Mouse (Mus musculus) v-Abl transformed pro-B cells (cell line): ENCODE results near the gene Kcna6.

Source experiments
- in situ Hi-C, 2 experiments: fragments of 400-800 bp; cut with MboI; formaldehyde crosslinking; loops; one replicate each; pipeline ENCODE4 v1.15.1; 2025; ENCODE audit not compliant: unreplicated experiment in 2 of 2

The Kcna6 gene

DNA sequence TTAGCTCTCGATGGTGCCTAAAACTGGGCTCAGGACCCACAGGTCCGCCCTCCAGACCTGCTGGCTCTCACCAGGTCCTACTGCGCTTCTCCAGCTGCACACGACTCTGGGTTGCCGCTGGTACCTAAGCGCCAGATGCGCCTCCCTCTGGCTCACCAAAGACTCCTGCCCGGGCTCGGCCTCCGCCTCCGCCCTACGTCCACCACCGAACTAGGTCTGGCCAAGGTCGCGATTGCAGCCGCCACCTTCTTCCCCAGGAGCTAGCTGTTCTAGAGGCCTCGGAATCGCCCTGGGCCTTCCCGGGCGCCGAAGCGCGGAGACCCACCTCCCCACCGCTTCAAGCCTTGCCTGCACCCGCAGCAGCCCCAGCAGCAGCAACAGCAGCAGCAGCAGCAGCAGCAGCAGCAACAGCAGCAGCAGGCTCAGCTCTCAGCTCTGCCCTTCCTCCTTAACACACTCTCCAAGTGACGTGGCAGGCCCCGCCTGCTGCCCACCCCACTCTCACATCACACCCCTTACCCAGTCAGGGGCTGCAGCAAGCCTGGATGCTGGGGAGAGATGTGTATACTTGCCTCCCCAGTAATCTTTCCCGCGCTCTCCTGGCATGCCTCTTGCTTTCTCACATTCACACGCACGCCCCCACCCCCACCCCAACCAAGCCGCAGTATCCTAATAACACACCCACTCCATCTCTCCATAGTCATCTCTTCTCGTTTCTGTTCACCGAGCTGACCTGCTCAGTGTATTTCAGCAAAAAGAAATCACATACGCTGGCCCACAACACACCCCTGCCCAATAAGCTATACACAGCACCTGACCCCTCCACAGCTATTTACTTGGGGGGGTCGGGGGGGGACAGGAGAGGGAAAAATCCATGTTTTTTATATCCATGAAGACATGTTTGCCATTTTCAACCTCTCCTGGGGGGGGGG is at the start of gene Kcna6:
Gene Kcna6 (minus strand): TSS at position 464 of the 932 bp plus-strand sequence.
- in situ Hi-C loops, result no loop called here

DNA sequence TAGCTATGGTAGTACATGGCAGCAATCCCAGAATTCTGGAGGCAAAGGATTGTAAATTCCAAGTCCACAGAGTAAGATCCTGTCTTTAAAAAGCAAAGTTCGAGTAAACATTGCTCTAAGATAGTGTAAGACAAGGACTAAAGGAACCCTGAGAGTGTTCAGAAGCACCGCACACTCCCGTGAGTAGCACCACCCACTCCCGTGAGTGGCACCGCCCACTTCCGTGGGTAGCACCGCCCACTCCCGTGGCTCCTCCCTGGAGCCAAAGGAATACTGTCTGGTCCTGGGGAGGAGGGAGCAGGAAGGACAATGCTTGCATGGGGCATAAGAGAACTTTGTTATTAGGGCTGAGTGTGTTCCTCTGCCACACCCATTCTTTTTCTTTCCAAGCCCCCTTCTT is 48.4 kb upstream of the Kcna6 start:
- in situ Hi-C loops, result no loop called here

- in situ Hi-C loops, result no loop called here
Observed at GRCm38 (mm10) chr6:126784206-126784605, 43.7 kb upstream of the Kcna6 start.

DNA sequence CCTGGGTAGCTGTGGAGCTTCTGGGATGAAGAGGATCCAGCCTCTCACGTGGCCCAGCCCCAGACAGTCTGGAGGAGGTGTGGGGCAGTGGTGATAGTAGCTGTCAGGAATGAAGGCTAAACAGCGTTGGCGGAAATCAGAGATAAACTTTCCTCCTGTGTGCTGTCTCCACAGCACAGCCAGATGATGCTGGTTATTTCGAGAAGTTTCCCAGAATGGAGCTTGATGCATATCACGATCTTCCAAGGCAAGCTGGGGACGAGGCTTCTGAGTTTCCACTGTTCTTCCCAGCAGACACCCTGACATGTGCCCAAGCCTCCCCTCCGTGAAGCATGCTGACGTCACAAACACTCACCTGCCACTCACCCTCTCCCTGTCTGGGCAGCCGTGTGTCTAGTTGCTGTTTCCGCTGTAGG is 43.2 kb upstream of the Kcna6 start:
- in situ Hi-C loops, result no loop called here

DNA sequence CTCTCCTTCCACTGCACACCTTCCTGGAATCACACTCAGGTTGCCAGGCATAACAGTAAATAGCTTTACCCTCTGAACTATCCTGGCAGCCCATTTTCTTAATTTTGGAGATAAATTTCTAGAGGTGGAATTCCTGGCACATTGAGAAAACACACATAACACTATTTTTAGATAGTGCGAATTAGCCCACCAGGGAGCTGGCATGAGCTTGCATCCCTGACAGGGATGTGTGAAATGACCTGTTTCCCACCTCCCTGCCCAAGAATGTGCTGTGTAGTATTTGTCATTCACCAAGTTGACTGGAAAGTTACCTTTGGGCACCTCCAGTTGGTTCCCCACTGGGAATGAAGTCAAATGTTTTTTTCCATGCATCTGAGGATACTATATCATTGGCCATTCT is 42.6 kb upstream of the Kcna6 start:
- in situ Hi-C loops, result no loop called here

- in situ Hi-C loops, result no loop called here
Observed at GRCm38 (mm10) chr6:126777889-126778288, 37.4 kb upstream of the Kcna6 start.

DNA sequence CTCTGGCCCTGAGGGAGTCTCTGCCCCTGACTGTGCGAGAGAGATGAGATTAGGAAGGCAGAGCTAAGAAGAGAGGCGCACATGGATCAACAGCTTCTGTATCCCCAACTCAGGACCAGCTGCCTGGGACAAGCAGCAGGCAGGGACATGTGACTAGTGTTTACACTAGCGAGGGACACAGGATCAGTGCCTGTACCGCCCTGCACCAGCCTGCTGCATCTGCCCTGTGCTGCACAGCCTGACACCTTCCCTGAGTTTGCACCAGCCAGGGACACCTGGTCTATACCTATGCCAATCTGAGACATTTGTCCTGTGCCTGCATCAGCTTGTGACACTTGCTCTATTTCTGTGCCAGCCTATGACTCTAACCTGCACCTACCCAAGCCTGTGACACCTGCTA is 33.4 kb upstream of the Kcna6 start:
- in situ Hi-C loops, result no loop called here

DNA sequence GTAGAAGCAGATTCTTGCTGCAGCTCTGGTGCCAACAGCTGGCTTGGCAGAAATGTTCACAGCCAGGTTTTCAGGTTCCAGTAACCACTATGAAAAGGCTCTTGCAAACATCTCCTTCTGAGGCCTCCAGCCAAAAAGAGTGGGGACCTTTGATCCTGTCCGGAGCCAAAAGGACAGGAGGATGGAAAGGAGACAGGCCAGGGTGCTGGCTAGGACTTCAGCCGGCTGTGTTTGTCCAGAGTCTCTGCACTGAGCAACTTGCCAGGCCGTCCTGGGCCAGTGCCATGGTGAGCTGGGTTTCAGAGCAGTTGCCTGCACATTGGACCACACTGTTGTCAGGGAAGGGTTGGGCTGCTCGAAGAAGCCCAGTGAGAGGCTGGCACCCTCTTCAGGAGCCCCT is 31.9 kb upstream of the Kcna6 start:
- in situ Hi-C loops, result no loop called here

GRCm38 (mm10) chr6:126770146-126770731 is 29.8 kb upstream of the Kcna6 start:
- in situ Hi-C loops, result no loop called here

DNA sequence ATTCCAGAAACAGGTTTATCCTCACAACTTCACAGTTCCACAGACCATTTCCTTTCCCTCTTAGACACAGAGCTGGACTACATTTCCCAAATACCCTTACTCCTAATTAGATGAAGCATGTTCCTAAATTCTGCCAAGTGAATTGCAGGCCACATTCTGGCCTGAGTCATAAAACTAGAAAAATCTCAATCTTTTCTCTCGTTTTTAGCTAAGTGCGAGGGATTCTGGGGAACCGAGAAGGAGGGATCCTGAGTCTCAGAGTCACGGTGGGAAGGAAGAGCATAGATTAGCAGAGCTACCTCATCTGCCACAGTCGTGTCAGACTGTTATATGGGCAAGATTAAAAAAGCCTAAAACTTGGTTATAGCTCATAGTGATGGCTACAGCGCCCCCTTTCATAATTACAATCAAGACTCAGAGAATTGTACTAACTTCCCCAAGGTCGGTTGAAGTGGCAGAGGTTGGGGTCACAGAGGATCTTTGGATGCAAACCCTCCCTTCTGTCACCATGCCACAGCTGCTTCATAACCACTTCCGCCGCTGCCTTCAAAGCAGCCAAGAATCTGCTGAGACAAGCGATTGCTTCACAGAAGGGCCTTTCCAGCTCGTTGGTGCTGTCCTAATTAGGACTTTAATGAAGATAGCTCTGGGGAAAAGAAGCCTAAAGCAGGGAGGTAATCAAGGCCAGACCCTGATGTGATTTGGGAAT is 28.6 kb upstream of the Kcna6 start:
- in situ Hi-C loops, result no loop called here

DNA sequence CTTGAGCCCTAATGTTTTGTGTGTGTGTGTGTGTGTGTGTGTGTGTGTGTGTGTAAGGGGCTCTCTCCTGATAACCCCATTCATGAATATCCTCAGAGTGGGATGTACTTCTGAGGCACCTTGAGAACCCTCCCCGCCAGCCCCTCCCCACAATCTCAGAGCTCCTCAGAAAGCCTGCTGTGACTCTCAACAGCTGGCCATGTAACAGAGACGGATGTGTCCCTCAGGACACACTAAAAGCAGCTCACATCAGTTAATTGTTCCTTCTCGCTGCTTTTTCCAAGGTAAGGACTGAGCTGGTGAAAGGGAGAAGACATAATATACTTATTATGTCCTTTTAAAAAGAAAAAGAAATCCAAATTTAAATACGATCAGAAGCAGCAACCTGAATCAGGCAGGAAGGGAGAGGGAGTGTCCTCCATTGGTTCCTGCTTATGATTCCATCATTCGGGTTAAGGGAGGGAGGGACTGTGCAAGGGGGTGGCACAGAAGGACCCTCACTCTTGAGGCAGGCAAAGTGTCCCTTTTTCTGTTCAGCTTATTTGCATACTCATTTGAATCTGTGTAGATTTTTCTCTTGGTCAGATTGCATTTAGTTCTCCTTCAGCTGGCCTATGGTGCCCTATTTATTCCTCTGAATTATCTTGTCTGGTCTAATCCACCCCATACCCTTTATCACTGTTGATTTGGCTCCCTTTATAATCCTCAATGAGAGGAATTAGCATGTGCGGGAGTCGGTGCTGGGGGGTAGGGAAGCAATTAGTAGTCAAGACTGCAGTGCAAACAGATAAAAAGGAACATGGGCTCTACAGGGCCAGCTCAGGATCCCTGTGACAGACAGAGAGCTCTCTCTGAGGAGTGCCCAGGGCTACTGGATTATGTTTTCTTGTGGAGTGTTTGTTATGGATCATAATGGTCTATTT is 27.4 kb upstream of the Kcna6 start:
- in situ Hi-C loops, result no loop called here

- in situ Hi-C loops, result no loop called here
Observed at GRCm38 (mm10) chr6:126766552-126766951, 26.1 kb upstream of the Kcna6 start.

GRCm38 (mm10) chr6:126764563-126765091 is 24.2 kb upstream of the Kcna6 start:
- in situ Hi-C loops, result no loop called here

GRCm38 (mm10) chr6:126761362-126761761 is 20.9 kb upstream of the Kcna6 start:
- in situ Hi-C loops, result no loop called here

- in situ Hi-C loops, result no loop called here
Observed at GRCm38 (mm10) chr6:126755729-126756411, 15.4 kb upstream of the Kcna6 start.

- in situ Hi-C loops, result no loop called here
Observed at GRCm38 (mm10) chr6:126752520-126752919, 12.0 kb upstream of the Kcna6 start.

DNA sequence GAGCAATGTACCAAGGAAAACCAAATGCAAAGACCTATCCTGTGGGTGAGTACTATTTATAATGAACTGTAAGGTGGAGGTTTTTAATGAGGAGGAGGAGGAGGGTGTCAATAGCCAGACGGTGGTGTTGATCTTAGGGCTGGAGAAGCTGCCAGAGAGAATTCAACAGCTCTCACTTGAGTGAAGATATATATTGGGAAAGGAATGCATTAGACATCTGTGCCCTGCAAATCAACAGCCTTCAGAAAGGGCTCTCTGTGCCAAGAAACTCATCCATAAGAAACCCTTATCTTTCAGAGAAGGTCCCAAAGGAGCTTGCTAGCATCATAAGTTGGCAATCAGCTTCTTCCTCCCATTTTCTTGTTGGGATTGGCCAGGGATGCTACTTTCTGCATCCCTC is 5.4 kb upstream of the Kcna6 start:
- in situ Hi-C loops, result no loop called here

- in situ Hi-C loops, result no loop called here
Observed at GRCm38 (mm10) chr6:126742610-126743009, 2.1 kb upstream of the Kcna6 start.

DNA sequence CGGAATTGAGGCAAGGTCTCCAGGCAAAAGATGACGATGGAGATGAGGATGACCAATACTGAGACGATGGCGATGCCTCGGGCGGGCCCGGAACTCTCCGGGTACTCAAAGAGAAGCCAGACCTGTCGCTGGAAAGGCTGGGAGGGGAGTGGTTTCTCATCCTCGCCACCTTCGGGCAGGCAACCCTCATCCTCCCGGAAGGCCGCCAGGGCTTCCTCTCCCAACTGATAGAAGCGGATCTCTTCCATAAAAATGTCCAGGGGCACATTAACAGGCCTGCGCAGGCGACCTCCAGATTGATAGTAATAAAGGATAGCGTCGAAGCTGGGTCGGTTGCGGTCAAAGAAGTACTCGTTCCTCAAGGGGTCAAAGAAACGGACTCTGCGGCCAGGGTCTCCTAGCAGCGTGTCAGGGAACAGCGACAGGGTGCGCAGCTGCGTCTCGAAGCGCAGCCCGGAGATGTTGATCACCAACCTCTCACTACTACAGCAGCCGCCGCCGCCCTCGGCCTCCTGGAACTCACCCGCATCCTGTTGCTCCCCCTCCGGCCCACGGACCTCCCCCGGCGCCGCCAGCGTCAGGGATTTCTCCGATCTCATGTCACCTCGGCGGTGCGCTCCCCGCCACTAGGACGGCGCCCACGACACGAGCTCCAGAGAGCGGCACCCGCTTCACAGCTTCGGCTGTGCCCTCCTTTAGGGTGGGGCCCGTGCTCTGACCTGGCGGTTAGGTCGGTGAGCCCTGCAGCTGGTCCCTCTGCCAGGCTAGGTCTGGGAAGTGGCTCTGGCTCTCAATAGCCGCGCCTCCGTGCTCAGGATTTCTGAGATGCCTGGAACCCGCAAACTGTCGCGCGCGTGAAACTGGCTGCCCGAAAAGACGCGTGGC is 906 bp downstream of the Kcna6 start:
- in situ Hi-C loops, result no loop called here
